Mouse (Mus musculus): ENCODE measurements around the gene Prss56. TPM values are rescaled to one million over a fixed set of nuclear protein-coding genes. Genes with fewer than 3 reads are reported as not detected.
A peak's percentile ranks its signal among the peaks of the same experiment; 100 is the strongest.

Gene Prss56
- polyA plus RNA-seq, 1 experiment from 2014 or later, result not detected

DNA sequence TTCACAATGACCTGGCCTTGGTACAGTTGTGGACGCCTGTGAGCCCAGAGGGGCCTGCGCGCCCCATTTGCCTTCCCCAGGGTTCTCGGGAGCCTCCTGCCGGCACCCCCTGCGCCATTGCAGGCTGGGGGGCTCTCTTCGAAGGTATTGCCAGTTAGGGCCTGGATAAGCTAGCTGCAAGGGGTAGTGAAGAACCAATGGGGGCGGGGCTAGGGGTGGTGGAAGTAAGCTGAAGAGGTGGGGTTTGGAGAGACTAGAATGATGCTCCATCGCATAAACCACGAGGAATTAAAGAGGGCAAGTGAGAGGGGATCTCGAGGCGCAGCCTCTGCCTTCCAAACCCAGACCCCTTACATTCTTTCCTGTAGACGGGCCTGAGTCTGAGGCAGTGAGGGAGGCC, 2.4 kb downstream of the Prss56 start:
- DNase-seq (ENCODE audit: low spot score), result no peak
- Histone ChIP-seq H3K36me3 (ENCODE audit: control insufficient read depth, insufficient read depth, low read length) (no peaks in the 10 kb centered on the region), H3K4me3 (ENCODE audit: low read depth, low read length) (no peak overlapping the region), H3K9me3 (ENCODE audit: control insufficient read depth, low read length) (no peaks in the 10 kb centered on the region), H3K27me3 (ENCODE audit: control insufficient read depth, insufficient read depth, low read length) (peaks cover 11% of the 10 kb centered on the region; the same call in 1 of the 2 replicates), H3K4me2 (replicated peaks; ENCODE audit: low read depth) (no peak overlapping the region), H3K9ac (ENCODE audit: low read length) (no peak overlapping the region), H3K4me1 (replicated peaks; ENCODE audit: control insufficient read depth, insufficient read depth) (no peaks in the 10 kb centered on the region), H3K27ac (replicated peaks) (no peak overlapping the region)
- no peak for TF ChIP-seq EP300 (optimal IDR thresholded peaks at IDR 0.05)
- no peak for TF ChIP-seq CTCF (IDR thresholded peaks at IDR 0.05; ENCODE audit: low read depth)
- 20% methylated on average over 13 of the region's 13 CpGs for WGBS
- no peak for ATAC-seq (ENCODE audit: low FRiP score, low TSS enrichment)

GRCm38 (mm10) chr1:87186261-87187036, 3.3 kb downstream of the Prss56 start:
- peak overlapping the region; percentile 94 for H3K4me2 ChIP-seq (replicated peaks; ENCODE audit: low read depth)
- H3K9ac ChIP-seq (ENCODE audit: low read length), result peak overlapping the region; percentile 61
- WGBS, result 4% methylated on average over 44 of the region's 54 CpGs
- H3K4me3 ChIP-seq (ENCODE audit: low read depth, low read length), result peak overlapping the region; percentile 52
- no peak for TF ChIP-seq EP300 (optimal IDR thresholded peaks at IDR 0.05)
- no peak for TF ChIP-seq CTCF (IDR thresholded peaks at IDR 0.05; ENCODE audit: low read depth)
- no peak overlapping the region for H3K27ac ChIP-seq (replicated peaks)
- H3K9me3 ChIP-seq (ENCODE audit: control insufficient read depth, low read length), result no peaks in the 10 kb centered on the region
- ATAC-seq (ENCODE audit: low FRiP score, low TSS enrichment) (no peak; the same call in 1 of the 2 replicates), DNase-seq (ENCODE audit: low spot score) (no peak)
- no peaks in the 10 kb centered on the region for H3K4me1 ChIP-seq (replicated peaks; ENCODE audit: control insufficient read depth, insufficient read depth)
- no peaks in the 10 kb centered on the region for H3K36me3 ChIP-seq (ENCODE audit: control insufficient read depth, insufficient read depth, low read length)
- H3K27me3 ChIP-seq (ENCODE audit: control insufficient read depth, insufficient read depth, low read length), result peaks cover 11% of the 10 kb centered on the region; the same call in 1 of the 2 replicates

DNA sequence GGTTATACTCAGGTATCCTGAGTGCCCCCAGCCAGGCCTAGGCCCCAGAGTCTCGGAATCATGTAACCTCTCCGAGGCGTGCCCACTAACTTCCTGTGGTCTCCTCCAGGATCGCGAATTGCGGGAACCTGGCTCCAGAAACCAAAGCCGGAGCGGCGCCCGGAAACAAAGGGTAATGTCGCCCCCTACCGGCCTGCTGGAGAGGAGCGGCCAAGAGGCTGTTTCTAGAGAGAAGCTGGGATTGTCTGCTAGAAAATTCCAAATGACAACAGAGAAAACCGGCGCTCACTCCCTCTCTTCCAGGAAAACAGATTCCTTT, 3.9 kb downstream of the Prss56 start:
- Histone ChIP-seq H3K4me3 (ENCODE audit: low read depth, low read length) (peak overlapping the region; percentile 52), H3K9ac (ENCODE audit: low read length) (peak overlapping the region; percentile 61), H3K4me1 (replicated peaks; ENCODE audit: control insufficient read depth, insufficient read depth) (no peaks in the 10 kb centered on the region), H3K9me3 (ENCODE audit: control insufficient read depth, low read length) (no peaks in the 10 kb centered on the region), H3K27ac (replicated peaks) (no peak overlapping the region), H3K4me2 (replicated peaks; ENCODE audit: low read depth) (peak overlapping the region; percentile 94), H3K36me3 (ENCODE audit: control insufficient read depth, insufficient read depth, low read length) (no peaks in the 10 kb centered on the region), H3K27me3 (ENCODE audit: control insufficient read depth, insufficient read depth, low read length) (peaks cover 11% of the 10 kb centered on the region; the same call in 1 of the 2 replicates)
- TF ChIP-seq EP300 (optimal IDR thresholded peaks at IDR 0.05), result no peak
- peak; percentile 94 for TF ChIP-seq CTCF (IDR thresholded peaks at IDR 0.05; ENCODE audit: low read depth)
- DNase-seq (ENCODE audit: low spot score) (peak; percentile 81), ATAC-seq (ENCODE audit: low FRiP score, low TSS enrichment) (peak; percentile 18; the same call in 1 of the 2 replicates)
- WGBS, result 1% methylated on average over 15 of the region's 15 CpGs

DNA sequence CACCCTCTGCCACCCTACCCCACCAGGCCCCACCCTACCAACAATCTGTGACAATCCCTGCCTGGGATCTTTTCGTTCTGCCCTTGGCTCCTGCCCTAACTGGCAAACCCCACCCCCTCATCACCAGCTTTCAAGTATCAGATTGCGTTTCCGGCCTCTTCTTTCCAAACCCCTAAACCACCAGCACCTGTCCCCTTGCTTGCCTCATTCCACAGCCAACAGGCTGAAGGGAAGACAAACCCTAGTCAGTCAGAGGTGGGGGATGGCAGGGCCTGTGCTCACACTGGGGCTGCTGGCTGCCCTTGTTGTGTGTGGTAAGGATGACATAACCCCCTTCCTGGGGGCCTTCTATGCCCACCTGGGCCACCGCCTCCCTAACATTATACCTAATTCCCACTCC, 7.3 kb downstream of the Prss56 start, which contains the start of gene Chrnd:
Gene Chrnd (plus strand): TSS at position 179 of the 400 bp plus-strand sequence.
- 31% methylated on average over 4 of the region's 4 CpGs for WGBS

GRCm38 (mm10) chr1:87197296-87197695, 14.2 kb downstream of the Prss56 start:
- DNase-seq (ENCODE audit: low spot score), result no peak
- TF ChIP-seq EP300 (optimal IDR thresholded peaks at IDR 0.05) (no peak), CTCF (IDR thresholded peaks at IDR 0.05; ENCODE audit: low read depth) (no peak)
- Histone ChIP-seq H3K27me3 (ENCODE audit: control insufficient read depth, insufficient read depth, low read length) (no peaks in the 10 kb centered on the region), H3K4me1 (replicated peaks; ENCODE audit: control insufficient read depth, insufficient read depth) (no peaks in the 10 kb centered on the region), H3K4me2 (replicated peaks; ENCODE audit: low read depth) (no peak overlapping the region), H3K9ac (ENCODE audit: low read length) (no peak overlapping the region), H3K36me3 (ENCODE audit: control insufficient read depth, insufficient read depth, low read length) (no peaks in the 10 kb centered on the region), H3K4me3 (ENCODE audit: low read depth, low read length) (no peak overlapping the region), H3K27ac (replicated peaks) (no peak overlapping the region), H3K9me3 (ENCODE audit: control insufficient read depth, low read length) (no peaks in the 10 kb centered on the region)
- 69% methylated on average over 9 of the region's 9 CpGs for WGBS
- no peak for ATAC-seq (ENCODE audit: low FRiP score, low TSS enrichment)

More for the DNA sequence above, 7.3 kb downstream of the Prss56 start, which contains the start of gene Chrnd:
- Histone ChIP-seq H3K27ac (replicated peaks) (no peak within 1 kb of the TSS), H3K9me3 (ENCODE audit: control insufficient read depth, low read length) (no peaks in the 10 kb centered on the region), H3K4me3 (ENCODE audit: low read depth, low read length) (no peak within 1 kb of the TSS), H3K27me3 (ENCODE audit: control insufficient read depth, insufficient read depth, low read length) (peaks cover 9% of the 10 kb centered on the region; the same call in 1 of the 2 replicates), H3K4me1 (replicated peaks; ENCODE audit: control insufficient read depth, insufficient read depth) (no peaks in the 10 kb centered on the region), H3K4me2 (replicated peaks; ENCODE audit: low read depth) (no peak within 1 kb of the TSS), H3K9ac (ENCODE audit: low read length) (no peak within 1 kb of the TSS), H3K36me3 (ENCODE audit: control insufficient read depth, insufficient read depth, low read length) (no peaks in the 10 kb centered on the region)
- ATAC-seq (ENCODE audit: low FRiP score, low TSS enrichment), result no peak
- no peak for DNase-seq (ENCODE audit: low spot score)
- TF ChIP-seq CTCF (IDR thresholded peaks at IDR 0.05; ENCODE audit: low read depth) (no peak), EP300 (optimal IDR thresholded peaks at IDR 0.05) (no peak)
